Mouse (Mus musculus) intestine, embryonic 15.5 days (tissue): ENCODE measurements around the gene AI854703. TPM values are rescaled to one million over a fixed set of nuclear protein-coding genes. Genes with fewer than 3 reads are reported as not detected.

Source experiments
- ATAC-seq: fragments of 200-750 bp; cut with Nextera tagmentation; 2 replicates; pipeline ENCODE4 v1.8.0; 2017; ENCODE audit warnings: moderate TSS enrichment, moderate library complexity
- H3K27ac ChIP-seq: fragments of 300-500 bp; sonication (generic); 2 replicates; pipeline ENCODE4 v1.5.1; 2015; ENCODE audit warnings: mild to moderate bottlenecking, inconsistent platforms
- H3K27me3 ChIP-seq: fragments of 300-500 bp; sonication (generic); replicated peaks from 2 replicates; pipeline ENCODE4 v1.6.1; 2015; ENCODE audit warnings: inconsistent platforms
- H3K36me3 ChIP-seq: fragments of 300-500 bp; sonication (generic); 2 replicates; pipeline ENCODE4 v1.6.1; 2015; ENCODE audit warnings: inconsistent platforms
- H3K4me1 ChIP-seq: fragments of 300-500 bp; sonication (generic); replicated peaks from 2 replicates; pipeline ENCODE4 v1.6.1; 2015; ENCODE audit warnings: inconsistent platforms
- H3K4me2 ChIP-seq: fragments of 300-500 bp; sonication (generic); replicated peaks from 2 replicates; pipeline ENCODE4 v1.6.1; 2015; ENCODE audit warnings: mild to moderate bottlenecking, inconsistent platforms
- H3K4me3 ChIP-seq: fragments of 300-500 bp; sonication (generic); replicated peaks from 2 replicates; pipeline ENCODE4 v1.5.1; 2015; ENCODE audit warnings: inconsistent platforms
- H3K9ac ChIP-seq: fragments of 300-500 bp; sonication (generic); 2 replicates; pipeline ENCODE4 v1.6.1; 2015; ENCODE audit warnings: inconsistent platforms
- H3K9me3 ChIP-seq: fragments of 300-500 bp; sonication (generic); 2 replicates; pipeline ENCODE4 v1.6.1; 2016; ENCODE audit warnings: inconsistent platforms
- WGBS: fragments of 180-500 bp; shearing (Covaris S2); methylation state at CpG from one replicate; pipeline ENCODE4 v1.1.7; 2015; 5-methylcytosine and 5-hydroxymethylcytosine counted together
- polyA plus RNA-seq: library from polyadenylated mRNA; unstranded; fragments of >200 nt; fragmentation: Nextera tagmentation; extraction: Ambion mirVana; gene quantifications from 2 replicates; pipeline ENCODE4 v1.2.1, GENCODE M21; 2015

The AI854703 gene
- polyA plus RNA-seq, 1 experiment from 2014 or later = 0.89 TPM

GRCm38 (mm10) chr6:48674291-48675058 lies 47.9 kb downstream of the AI854703 start:
- peak; percentile 20; the same call in 1 of the 2 replicates for ATAC-seq
- Histone ChIP-seq H3K27ac (no peak overlapping the region), H3K27me3 (no peaks in the 10 kb centered on the region), H3K9me3 (no peaks in the 10 kb centered on the region), H3K4me3 (no peak overlapping the region), H3K4me2 (no peak overlapping the region), H3K4me1 (0 out of 2 replicates have a peak, but pooled peaks cover 6% of the 10 kb centered on the region), H3K9ac (no peak overlapping the region), H3K36me3 (no peaks in the 10 kb centered on the region)
- 88% methylated on average over 9 of the region's 9 CpGs for WGBS

GRCm38 (mm10) chr6:48675400-48675930 lies 48.9 kb downstream of the AI854703 start:
- no peaks in the 10 kb centered on the region for H3K27me3 ChIP-seq
- H3K27ac ChIP-seq = peak overlapping the region; percentile 72
- H3K36me3 ChIP-seq = no peaks in the 10 kb centered on the region
- no peaks in the 10 kb centered on the region for H3K9me3 ChIP-seq
- H3K4me3 ChIP-seq = peak overlapping the region; percentile 35
- 0 out of 2 replicates have a peak, but pooled peaks cover 6% of the 10 kb centered on the region for H3K4me1 ChIP-seq
- 40% methylated on average over 10 of the region's 10 CpGs for WGBS
- H3K9ac ChIP-seq = peak overlapping the region; percentile 34; the same call in 1 of the 2 replicates
- ATAC-seq = peak; percentile 16; the same call in 1 of the 2 replicates
- H3K4me2 ChIP-seq = peak overlapping the region; percentile 56

DNA sequence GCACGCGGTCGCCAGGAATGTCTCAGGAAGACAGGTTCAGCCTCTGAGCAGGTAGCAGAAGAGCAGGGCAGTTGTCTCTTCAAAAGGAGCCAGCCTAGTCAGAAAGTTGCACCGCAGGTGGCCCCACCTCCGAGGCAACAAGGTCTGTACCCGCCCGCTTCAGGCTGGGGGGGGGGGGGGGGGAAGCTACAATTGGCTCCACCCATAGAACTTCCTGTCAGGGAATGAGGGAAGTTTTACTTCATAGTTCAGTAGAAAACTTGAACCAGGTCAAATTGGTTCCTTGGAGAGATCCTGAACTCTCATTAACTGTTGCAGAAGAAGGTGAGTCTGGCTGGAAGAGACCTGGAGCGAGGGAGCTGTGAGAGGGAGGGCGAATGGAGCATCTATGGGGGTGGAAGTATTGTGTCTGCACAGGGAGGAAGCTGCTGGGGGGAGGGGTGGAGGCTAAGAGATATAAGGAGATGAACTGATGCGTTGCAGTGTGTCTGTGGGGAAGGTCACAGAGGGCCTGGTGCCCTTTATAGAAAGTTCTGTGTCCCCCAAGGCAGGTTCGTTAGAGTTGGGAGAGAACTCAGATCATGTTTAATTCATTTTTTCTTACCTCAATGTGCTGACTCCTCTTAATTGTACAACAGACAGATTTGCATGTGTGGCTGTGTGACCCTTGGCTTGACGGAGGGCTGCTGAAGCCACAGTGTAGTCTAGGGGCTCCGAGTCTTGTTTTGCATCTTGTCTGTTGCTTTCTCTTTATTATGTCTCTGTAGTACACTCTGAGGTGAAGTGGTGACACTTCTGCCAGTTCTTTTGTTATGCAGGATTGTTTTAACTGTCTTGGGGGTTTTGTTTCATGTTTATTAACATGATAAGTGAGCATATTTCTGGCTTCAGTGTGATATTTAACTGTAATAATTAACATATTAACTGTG lies 49.6 kb downstream of the AI854703 start, which contains the start of gene Gimap9:
TSS of gene Gimap9 (plus strand) at position 199 of the 929 bp plus-strand sequence.
- 21% methylated on average over 13 of the region's 13 CpGs for WGBS
- Histone ChIP-seq H3K27me3 (no peaks in the 10 kb centered on the region), H3K27ac (peak within 1 kb of the TSS; percentile 72), H3K4me3 (peak within 1 kb of the TSS; percentile 35), H3K36me3 (no peaks in the 10 kb centered on the region), H3K9me3 (no peaks in the 10 kb centered on the region), H3K4me2 (peak within 1 kb of the TSS; percentile 56), H3K9ac (peak within 1 kb of the TSS; percentile 34), H3K4me1 (0 out of 2 replicates have a peak, but pooled peaks cover 6% of the 10 kb centered on the region)
- ATAC-seq = peak; percentile 87

GRCm38 (mm10) chr6:48676860-48677415 lies 50.4 kb downstream of the AI854703 start:
- no peak for ATAC-seq
- H3K27me3 ChIP-seq = no peaks in the 10 kb centered on the region
- no peaks in the 10 kb centered on the region for H3K9me3 ChIP-seq
- H3K27ac ChIP-seq = no peak overlapping the region
- H3K9ac ChIP-seq = no peak overlapping the region
- H3K4me3 ChIP-seq = no peak overlapping the region
- WGBS = 84% methylated on average over 5 of the region's 5 CpGs
- H3K4me2 ChIP-seq = peak overlapping the region; percentile 56; the same call in 1 of the 2 replicates
- H3K4me1 ChIP-seq = 0 out of 2 replicates have a peak, but pooled peaks cover 6% of the 10 kb centered on the region
- no peaks in the 10 kb centered on the region for H3K36me3 ChIP-seq

- WGBS = 92% methylated on average over 17 of the region's 17 CpGs
- H3K27ac ChIP-seq = no peak overlapping the region
- H3K4me1 ChIP-seq = 0 out of 2 replicates have a peak, but pooled peaks cover 6% of the 10 kb centered on the region
- H3K9me3 ChIP-seq = no peaks in the 10 kb centered on the region
- no peaks in the 10 kb centered on the region for H3K36me3 ChIP-seq
- no peak overlapping the region for H3K4me3 ChIP-seq
- H3K9ac ChIP-seq = no peak overlapping the region
- no peaks in the 10 kb centered on the region for H3K27me3 ChIP-seq
- no peak overlapping the region for H3K4me2 ChIP-seq
- no peak for ATAC-seq
These were observed 51.2 kb downstream of the AI854703 start for GRCm38 (mm10) chr6:48677492-48678345.

DNA sequence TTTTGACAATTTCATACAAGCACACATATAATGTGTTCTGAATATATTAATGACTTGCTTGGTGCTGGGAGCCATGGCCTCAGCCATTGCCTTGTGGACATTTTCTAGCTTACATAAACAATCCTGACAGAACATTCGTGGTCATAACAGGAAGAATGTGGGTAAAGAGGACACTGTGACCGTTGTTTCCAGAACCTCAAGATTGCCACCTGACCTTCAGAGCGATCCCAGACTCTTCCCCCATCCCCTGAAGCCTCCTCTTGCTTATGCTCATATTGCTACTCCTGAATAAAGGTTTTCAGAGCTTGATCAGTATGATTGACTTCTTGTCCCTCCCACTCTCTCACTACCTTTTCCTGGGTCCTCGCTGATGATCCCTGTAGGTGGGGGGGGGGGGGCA lies 51.8 kb downstream of the AI854703 start:
- Histone ChIP-seq H3K4me2 (no peak overlapping the region), H3K9me3 (no peaks in the 10 kb centered on the region), H3K4me3 (no peak overlapping the region), H3K27me3 (no peaks in the 10 kb centered on the region), H3K36me3 (no peaks in the 10 kb centered on the region), H3K4me1 (0 out of 2 replicates have a peak, but pooled peaks cover 6% of the 10 kb centered on the region), H3K9ac (no peak overlapping the region), H3K27ac (no peak overlapping the region)
- WGBS = 79% methylated on average over 4 of the region's 4 CpGs
- no peak for ATAC-seq

- H3K4me3 ChIP-seq = no peak overlapping the region
- H3K36me3 ChIP-seq = no peaks in the 10 kb centered on the region
- ATAC-seq = no peak
- no peaks in the 10 kb centered on the region for H3K27me3 ChIP-seq
- H3K9me3 ChIP-seq = no peaks in the 10 kb centered on the region
- H3K9ac ChIP-seq = no peak overlapping the region
- no peak overlapping the region for H3K27ac ChIP-seq
- WGBS = 81% methylated on average over 6 of the region's 6 CpGs
- H3K4me2 ChIP-seq = no peak overlapping the region
- 0 out of 2 replicates have a peak, but pooled peaks cover 6% of the 10 kb centered on the region for H3K4me1 ChIP-seq
These were observed 53.1 kb downstream of the AI854703 start for GRCm38 (mm10) chr6:48679701-48680100.

DNA sequence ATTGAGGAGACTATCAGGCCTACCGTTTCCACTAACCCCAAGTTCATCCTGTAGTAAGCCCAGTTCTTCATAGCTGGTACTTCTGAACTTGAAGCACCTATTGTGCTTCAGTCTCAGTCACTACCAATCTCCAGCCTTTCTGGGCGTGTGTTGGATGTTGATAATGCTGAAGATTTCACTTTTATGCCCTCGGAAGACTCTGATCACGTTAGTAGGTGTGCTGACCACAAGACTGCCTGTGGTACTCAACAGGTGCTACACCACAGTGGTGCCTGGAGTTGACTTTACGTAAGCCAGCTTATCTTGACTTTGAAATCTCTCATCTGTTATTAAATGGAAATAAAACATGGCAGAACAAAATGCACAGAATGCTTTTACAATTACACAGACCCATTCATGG lies 53.9 kb downstream of the AI854703 start:
- Histone ChIP-seq H3K9me3 (no peaks in the 10 kb centered on the region), H3K4me3 (no peak overlapping the region), H3K4me1 (0 out of 2 replicates have a peak, but pooled peaks cover 6% of the 10 kb centered on the region), H3K27me3 (no peaks in the 10 kb centered on the region), H3K9ac (no peak overlapping the region), H3K27ac (no peak overlapping the region), H3K36me3 (no peaks in the 10 kb centered on the region), H3K4me2 (no peak overlapping the region)
- ATAC-seq = no peak
- 81% methylated on average over 5 of the region's 5 CpGs for WGBS

DNA sequence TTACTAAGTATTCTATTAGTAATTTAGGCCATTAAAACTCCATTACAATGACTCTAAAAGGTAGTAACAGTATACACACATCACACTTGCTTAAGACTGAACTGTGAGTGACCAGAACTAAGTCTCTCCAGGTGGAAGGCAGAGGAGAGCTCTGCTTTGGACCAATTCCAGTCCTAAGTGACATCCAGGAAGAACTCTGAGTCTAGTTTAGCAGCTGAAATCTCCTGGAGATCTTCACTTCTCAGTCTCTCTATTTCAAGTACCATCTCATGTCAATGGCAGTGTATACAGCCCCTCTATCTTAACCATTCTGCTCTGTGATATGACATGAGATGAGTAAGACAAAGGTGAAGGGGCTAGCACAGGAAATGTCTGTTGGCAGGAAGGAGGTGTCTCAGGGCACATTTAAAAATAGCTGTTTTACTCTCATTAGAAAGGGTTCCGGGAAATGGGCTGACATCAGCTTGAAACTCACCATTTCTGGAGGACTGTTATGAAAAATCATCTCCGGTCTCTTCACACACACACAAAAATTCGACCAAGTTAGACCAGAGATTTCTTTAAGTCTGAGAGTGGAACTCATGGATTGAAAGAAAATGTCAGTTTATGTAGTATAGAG lies 55.0 kb downstream of the AI854703 start:
- ATAC-seq = no peak
- Histone ChIP-seq H3K9me3 (no peaks in the 10 kb centered on the region), H3K36me3 (no peaks in the 10 kb centered on the region), H3K4me2 (no peak overlapping the region), H3K27me3 (no peaks in the 10 kb centered on the region), H3K9ac (no peak overlapping the region), H3K27ac (no peak overlapping the region), H3K4me3 (no peak overlapping the region), H3K4me1 (no peaks in the 10 kb centered on the region)
- 63% methylated on average over 3 of the region's 3 CpGs for WGBS

GRCm38 (mm10) chr6:48682271-48682670 lies 55.7 kb downstream of the AI854703 start:
- H3K36me3 ChIP-seq = no peaks in the 10 kb centered on the region
- H3K9me3 ChIP-seq = no peaks in the 10 kb centered on the region
- ATAC-seq = no peak
- no peak overlapping the region for H3K4me2 ChIP-seq
- no peaks in the 10 kb centered on the region for H3K4me1 ChIP-seq
- WGBS = 79% methylated on average over 4 of the region's 4 CpGs
- H3K27ac ChIP-seq = no peak overlapping the region
- H3K4me3 ChIP-seq = no peak overlapping the region
- no peaks in the 10 kb centered on the region for H3K27me3 ChIP-seq
- H3K9ac ChIP-seq = no peak overlapping the region
